Mouse (Mus musculus): ENCODE data around the gene Olfr1344.
"Not testable (repeated sequence)": the region's sequence is repeated elsewhere in the genome, so short reads cannot be mapped to it uniquely, and the experiment has no call there.

The Olfr1344 gene

GRCm38 (mm10) chr7:6438388-6438787, at the start of gene Olfr1344:
TSS of gene Olfr1344 (plus strand) at chr7:6438688.
- DNase-seq (ENCODE audit: low read depth) = no peak

DNA sequence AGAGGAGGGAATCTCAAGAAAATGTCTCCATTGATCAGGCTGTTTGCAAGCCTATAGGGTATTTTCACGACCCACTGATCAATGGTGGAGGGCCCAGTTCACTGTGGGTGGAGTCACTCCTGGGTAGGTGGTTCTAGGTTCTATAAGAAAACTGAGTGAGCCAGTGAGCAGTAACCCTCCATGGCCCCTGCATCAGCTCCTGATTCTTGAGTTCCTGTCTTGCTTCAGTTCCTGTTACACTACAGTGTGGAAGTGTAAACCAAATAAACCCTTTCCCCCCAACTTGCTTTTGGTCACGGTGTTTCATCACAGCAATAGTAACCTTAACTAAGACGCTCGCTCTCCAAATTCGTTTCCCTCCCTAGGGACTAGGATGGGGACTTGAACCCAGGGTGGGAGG, 49.5 kb upstream of the Olfr1344 start:
- peak; percentile 44 for DNase-seq (ENCODE audit: low read depth)

GRCm38 (mm10) chr7:6389449-6389848, 49.0 kb upstream of the Olfr1344 start:
- DNase-seq (ENCODE audit: low read depth) = no peak

DNA sequence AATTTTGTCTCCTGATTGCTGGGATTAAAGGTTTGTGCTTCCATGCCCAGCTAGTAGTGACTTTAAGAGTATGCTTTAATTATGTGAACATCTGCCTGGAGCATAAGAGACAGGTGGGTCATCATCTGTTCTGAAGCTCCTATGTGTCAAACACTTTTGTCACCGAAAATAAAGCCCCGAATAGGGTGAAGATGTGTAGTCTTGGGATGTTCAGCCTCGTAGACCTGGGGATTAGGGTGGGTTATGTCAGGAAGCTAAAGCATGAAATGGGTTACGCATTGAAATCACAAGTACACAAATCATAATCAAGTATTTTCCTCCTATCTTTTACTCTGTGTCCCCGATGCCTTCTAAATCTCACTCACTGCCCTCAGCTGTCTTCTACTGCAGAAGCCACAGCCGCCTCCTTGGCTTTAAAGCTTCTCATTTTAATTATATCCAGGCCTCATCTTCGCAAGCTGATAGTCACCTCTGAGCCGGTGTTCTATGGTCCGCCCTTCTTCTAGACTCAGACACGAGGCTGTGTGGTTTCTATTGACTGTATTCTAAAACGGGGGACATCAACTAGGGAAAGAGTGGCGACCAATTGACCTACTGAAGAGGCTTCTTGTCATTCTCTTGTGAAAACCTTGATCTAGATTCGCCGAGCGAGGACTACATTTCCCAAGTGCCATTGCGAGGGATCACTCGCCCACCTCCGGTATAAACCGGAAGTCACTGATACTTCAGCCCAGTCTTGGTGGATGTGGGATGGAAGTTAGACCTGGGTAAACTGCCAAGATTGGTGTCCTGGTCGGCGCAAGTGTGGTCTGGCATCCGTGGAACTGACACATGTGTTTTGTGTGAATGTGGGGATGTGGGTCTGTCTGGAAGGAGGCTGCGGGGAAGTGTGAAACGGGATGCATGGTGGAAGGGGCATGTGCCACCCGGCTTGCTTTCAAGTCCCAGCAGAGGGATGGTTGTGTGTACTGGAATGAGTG, 40.2 kb upstream of the Olfr1344 start, which contains the start of gene Smim17:
Gene Smim17, plus strand, starts transcription at position 720 of the 980 bp plus-strand sequence.
- DNase-seq (ENCODE audit: low read depth) = no peak

GRCm38 (mm10) chr7:6410043-6410442, 28.4 kb upstream of the Olfr1344 start, which contains the start of gene Gm20715:
TSS of gene Gm20715 (plus strand) at chr7:6410277.
- peak; percentile 93 for DNase-seq (ENCODE audit: low read depth)

GRCm38 (mm10) chr7:6414626-6415441, 23.7 kb upstream of the Olfr1344 start:
- no peak for DNase-seq (ENCODE audit: low read depth)

DNA sequence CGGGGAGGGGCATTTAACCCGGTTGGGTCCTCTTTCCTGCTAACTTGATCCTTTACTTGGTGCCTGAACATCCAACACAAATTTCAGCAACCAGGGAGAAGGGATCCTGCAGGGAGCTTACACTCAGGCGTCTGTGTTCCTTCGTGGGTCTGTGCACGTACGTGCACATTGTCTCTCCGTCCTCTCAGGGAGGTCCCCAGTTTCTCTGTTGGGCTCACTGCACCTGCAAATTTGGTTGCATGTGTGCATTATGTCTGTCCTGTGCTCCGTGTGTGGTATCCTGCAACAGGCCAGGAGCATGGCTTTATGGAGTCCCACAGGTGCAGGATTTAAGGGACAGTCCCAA, 23.1 kb upstream of the Olfr1344 start:
- DNase-seq (ENCODE audit: low read depth) = no peak

GRCm38 (mm10) chr7:6419894-6420293, 18.6 kb upstream of the Olfr1344 start:
- DNase-seq (ENCODE audit: low read depth) = no peak

DNA sequence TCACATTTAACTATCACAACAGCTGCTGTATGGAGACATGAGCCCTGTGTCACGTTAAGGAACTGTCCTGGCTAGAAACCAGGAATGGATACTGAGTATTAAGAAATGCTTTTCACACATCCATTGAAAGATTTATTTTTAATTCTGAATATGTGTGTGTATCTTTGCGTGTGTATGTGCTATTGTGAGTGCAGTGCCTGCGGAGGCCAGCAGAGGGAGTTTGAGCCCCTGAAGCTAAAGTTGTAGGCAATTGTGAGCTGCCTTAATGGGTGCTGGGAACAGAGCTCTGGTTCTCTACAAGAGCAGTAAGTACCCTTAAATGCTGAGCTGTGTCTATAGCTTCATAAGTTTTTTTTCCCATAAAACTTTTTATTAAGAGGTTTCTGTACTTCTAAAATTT, 9.1 kb upstream of the Olfr1344 start:
- no peak for DNase-seq (ENCODE audit: low read depth)

GRCm38 (mm10) chr7:6430342-6430741, 8.1 kb upstream of the Olfr1344 start:
- DNase-seq (ENCODE audit: low read depth) = peak; percentile 49

DNA sequence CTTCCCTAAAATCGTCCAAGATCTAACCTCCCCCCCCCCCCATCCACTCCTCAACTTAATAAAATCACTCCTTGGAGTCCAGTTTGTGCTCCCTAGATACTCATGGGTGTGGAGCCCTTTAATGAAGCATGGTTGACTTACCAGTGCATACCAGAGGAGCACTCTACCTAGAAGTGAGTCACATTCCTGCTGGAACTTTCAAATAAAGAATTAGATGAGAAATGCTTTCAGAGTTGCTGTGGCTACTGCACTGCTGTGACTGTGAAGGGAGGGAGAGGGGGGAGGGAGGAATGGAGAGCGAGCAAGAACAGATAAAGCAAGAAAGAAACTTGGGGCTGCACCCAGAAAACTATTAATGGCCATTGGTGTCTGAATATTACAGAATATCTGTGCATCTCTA, 2.7 kb downstream of the Olfr1344 start:
- DNase-seq (ENCODE audit: low read depth) = no peak

DNA sequence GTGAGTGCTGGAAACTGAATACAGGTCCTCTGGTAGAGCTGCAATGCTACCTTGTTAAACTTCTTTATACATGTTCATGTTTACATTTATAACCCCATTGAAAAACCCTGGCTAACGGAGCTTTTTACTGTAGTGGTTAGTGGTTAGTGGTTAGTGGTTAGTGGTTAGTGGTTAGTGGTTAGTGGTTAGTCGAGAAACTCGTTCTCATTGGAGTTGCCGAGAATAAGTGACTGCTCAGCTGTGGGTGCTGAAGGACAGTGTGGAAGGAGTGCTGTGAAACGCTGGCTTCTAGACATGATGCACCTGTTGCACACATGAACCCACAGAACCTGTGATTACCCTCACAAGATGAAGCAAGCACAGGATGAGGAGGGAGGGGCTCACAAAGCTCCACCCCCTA, 9.3 kb downstream of the Olfr1344 start:
- DNase-seq (ENCODE audit: low read depth) = peak; percentile 55

GRCm38 (mm10) chr7:6455868-6456267, 17.4 kb downstream of the Olfr1344 start, which contains the start of gene Olfr1336:
TSS of gene Olfr1336 (plus strand) at chr7:6456168.
- no peak for DNase-seq (ENCODE audit: low read depth)

GRCm38 (mm10) chr7:6456399-6456798, 17.9 kb downstream of the Olfr1344 start:
- DNase-seq (ENCODE audit: low read depth) = peak; percentile 19

DNA sequence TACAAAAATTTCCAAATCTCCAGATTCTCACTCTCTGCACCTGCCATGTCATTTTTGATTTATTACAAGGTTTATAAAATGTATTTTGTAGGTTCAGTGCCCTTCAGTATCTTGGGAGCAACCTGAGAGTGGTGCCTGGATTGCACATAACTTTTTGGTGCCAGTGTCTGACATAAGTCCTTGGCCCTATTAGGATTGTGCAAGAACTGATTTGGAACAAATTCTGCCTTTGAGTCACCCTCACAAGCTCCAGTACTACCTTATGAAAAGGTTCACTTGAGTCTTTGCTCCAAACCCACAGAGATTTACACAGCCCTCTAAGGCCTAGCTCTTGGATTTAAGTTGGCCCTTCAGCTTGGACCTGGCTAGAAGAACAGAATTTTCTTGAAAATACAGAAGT, 28.5 kb downstream of the Olfr1344 start, which contains the start of gene Olfr1346:
Gene Olfr1346, plus strand, starts transcription at position 151 of the 400 bp plus-strand sequence.
- no peak for DNase-seq (ENCODE audit: low read depth)

DNA sequence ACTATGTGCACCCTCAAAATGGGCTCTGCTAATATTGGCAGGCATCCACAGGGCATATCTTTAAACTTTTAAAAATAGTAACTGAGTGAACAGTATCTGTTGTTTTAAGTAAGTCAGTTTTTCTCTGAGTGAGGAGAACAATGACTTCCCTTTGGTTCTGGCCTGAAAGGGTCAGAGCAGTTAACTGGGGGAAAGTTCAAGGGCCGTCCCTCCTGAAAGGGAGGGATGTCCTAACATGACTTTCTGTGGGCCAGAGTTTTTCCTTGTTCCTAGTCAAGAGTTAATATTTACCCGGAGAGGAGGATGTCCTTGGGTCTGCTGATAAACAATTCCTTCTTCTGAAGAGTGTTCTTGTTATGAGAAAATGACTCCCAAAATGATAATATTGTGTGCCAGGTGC, 39.1 kb downstream of the Olfr1344 start:
- DNase-seq (ENCODE audit: low read depth) = not testable (repeated sequence)

DNA sequence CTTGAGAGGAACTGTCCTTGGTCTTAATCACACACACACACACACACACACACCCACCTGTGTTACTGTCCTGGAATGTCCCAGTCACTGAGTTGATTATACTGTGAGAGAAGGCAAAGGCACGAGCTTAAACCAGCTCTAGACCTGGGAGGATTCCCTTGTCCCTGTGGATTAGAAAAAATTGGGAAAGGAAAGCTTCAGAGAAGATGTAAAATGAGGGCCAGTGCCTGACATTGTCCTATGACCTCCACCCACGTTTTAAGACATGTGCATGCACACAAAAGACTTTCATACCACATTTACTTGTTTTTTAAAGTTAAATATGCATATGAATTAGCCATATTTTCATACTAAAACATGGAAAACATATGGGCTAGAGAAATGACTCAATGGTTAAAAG, 48.4 kb downstream of the Olfr1344 start, which contains the start of gene Olfr5:
Gene Olfr5, minus strand, starts transcription at position 101 of the 400 bp plus-strand sequence.
- DNase-seq (ENCODE audit: low read depth) = no peak
